Mouse (Mus musculus): ENCODE measurements around the gene Plcb2. TPM values are rescaled to one million over a fixed set of nuclear protein-coding genes. Genes with fewer than 3 reads are reported as not detected.

The Plcb2 gene
- total RNA-seq, 2 experiments from 2014 or later, result 2.5 to 2.8 TPM

DNA sequence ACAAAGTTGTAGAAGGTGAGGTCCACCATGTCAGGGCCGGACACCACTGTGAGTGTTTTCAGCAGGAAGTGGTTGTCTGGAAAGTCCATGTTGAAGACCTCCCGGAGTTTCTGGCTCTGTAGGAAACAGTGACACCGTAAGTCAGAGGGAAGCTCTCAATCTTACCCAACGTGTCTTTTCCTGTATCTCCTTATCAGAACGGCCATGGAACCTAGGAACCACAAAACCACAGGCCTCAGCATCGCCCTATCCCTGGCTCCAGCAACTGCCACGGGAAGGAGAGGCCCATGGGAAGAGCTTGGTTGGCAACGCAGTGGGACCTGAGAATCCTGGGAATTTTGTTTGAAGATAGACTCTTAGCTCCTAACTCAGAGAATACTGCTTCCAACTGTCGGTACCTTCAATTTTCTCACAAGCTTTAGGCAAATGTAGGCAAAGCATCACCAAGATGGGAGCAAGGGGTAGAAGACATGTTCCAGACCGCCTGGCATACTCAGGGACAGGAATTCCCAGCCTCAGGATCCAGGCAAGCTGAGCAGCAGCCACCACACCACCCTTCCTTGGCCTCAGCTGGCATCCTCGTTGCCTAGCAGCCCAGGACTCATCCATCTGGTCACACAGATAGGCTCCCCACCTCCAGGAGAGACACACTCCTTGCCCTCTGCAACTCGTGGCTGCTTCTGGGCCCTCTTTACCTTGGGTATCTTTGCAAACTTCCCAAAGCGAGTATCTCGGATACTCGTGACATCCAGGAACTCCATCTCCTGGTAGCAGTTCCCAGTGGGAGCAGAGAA, 4.3 kb downstream of the Plcb2 start:
- no peak for DNase-seq (ENCODE audit: low spot score in 2 of 2)

DNA sequence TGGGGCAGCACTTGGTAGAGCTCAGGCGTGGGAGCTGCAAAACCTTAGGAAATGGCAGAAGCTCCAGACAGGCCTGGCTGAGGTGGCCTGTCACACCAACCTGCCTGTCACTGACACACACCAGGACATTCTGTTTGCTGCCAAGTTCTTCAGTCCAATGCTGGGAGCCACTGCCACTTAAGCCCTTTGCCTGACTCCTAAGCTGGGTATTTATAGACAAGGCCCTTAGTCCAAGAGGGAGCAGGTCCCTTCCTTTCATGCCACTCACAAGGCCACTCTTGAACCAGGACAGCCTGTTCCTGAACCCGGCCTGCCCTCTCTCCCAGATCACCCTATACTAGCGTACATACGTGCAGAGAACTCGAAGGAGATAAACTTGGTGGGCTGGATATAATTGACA, 11.6 kb downstream of the Plcb2 start:
- no peak for DNase-seq (ENCODE audit: low spot score in 2 of 2)

DNA sequence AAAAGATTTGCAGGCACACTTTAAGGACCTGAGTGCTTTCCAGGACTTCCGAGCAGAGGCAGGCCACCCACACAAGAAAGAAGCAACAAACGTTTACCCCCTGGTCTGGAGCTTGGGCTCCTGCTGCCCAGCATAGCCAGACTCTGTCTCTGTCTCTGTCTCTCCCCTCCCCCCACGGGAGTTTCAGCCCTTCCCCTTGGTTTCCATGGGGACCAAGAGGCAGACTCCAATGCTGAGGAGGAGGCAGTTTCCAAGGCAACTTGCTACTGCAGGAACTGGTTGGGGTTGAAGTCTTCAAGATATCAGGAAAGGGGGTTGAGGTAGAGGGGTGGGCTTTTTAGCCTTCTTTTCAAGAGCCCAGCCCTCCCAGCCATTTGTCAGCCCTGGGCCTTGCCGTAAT, 14.0 kb downstream of the Plcb2 start:
- no peak for DNase-seq (ENCODE audit: low spot score in 2 of 2)

DNA sequence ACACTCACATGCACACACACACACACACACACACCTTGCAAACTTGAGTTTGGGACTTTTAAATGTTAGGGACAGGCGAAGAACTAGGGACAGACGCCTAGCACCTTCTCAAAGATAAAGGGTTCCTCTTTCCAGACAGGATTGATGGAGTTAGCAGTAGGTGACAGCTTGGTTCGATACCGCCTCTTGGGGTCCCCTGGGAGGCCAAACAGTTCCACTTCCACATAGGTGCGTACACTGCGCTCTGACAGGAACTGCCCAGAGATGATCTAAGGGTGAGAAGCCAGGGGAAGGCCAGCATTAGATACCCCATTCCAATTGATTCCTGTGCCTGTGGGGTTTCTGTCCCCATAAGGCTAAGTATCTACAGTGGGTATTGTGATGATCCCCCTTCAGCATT, 14.6 kb downstream of the Plcb2 start:
- DNase-seq (ENCODE audit: low spot score in 2 of 2), result no peak

DNA sequence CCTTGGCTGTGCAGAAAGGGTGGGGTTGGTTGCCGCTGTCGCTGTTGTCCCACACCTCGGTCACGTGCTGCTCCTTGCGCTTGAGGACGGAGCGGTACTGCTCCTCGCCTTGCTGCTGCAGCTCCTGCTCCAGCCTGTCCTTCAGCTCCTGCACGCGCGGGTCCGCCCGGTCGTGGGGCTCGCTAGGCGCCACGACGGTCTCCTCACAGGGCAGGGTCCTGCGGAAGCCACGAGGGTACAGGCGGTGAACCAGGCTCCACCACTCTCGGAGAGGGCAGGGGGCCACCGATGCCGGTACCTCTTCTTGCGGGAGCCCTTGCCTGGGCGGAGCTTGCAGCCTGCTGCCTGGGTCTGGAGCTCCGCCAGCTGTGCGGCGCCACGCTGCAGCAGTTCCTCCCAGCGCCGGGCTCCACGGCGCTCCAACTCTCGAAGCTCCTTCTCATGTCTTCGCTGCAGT, 17.2 kb downstream of the Plcb2 start:
- DNase-seq (ENCODE audit: low spot score in 2 of 2), result peak; percentile 47 to 54

DNA sequence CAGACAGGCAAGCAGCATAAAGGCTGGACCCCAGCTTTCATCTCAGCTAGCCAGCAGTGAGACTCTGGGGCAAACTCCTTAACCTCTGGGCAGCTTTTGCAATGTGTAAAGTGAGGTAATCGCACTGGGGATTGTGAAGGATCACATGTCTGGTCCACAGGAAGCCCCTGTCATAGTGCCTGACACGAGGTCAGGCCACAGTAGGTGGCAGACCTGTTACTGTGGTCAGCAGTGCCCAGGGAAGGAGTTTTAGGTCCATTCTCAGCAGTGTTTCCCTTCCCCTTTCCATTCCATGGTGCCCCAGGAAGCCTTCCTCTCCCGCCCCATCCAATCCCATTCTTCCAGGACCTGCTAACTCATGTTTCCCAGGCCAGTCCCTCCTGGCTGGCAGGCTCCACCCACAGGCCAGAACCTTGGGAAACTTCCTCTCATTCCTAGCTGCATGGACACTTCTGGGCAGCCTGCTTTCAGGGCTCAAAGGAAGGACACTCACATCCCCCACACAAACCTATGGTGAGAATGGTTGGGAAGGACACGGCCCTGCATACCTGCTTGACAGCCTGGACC, 18.5 kb downstream of the Plcb2 start:
- no peak for DNase-seq (ENCODE audit: low spot score in 2 of 2)

DNA sequence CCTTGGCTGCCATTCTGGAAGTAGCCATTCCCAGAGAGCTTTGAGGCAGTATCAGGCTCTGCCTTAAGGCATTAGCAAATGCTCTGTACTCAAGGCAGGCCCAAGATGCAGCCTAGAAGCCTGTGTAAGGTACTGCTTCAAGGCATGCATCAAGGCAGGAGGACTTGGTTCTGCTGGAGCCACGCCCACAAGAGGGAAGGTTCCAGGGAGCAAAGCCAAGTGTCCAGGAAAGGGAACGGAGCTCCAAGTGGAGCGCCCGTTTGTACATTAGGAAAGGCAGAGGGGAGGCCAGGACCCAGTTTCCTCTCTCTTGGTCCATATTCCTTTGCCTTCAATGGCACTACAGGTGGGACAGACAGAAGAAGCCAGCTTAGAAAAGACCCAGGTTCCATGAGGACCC, 19.8 kb downstream of the Plcb2 start:
- DNase-seq (ENCODE audit: low spot score in 2 of 2), result no peak

DNA sequence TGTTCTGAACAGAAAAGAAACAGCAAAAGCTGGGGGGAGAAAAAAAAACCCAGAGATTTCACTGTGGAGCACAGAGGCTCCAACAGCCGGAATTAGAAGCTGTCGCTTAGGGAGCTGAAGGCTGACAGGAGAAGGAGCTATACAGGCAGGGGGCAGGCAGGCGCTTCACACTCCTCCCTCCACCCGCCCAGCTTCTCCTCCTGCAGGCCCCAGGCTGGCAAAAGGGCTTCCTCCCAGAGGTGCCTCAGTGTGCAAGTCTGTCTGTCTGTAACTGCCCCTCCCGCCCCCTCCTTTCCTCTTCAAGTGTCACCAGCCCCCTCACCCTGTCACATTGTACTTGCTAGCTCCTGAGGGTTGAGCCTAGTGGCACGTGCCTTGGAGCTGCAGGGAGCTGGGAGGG, 21.8 kb downstream of the Plcb2 start:
- DNase-seq (ENCODE audit: low spot score in 2 of 2), result no peak

DNA sequence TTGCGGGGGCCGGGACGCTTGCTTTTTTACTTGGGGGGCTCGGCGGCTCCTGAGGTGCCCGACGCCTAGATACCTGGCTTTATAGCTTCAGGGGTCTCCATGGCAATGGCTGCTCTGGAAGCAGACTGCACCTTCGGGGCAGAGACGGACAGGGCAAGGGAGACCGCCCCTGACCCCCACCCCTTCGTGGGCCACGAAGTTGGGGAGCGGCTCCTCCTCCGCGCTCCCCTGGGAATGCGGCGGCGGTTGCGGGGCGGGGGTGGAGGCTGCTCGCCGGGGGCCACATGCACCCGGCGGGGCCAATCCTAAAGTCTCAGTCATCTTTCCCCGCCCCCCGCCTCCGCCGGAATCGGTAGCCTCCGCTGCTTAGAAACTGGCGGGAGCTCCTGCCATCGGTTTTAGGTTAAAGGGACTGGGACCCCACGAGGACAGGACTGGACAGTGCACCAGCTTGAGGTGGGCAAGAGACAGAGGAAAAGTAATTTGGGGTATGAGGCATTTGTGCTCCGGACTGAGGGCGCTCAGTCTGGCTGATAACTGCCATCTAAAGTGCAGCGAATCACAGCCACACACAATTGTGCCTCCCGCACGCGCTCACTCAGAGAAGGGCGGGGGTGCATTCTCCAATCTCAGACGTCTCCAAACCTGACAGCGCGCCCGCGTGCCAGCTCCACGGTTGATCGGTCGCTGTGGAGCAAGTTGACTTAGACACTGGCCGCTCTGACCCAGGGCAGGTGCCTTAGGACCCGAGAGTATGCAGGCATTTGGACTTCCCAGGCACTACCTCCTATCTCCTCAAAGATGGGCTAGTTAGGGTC, 24.1 kb downstream of the Plcb2 start, which contains the start of gene Ankrd63:
Gene Ankrd63, minus strand, starts transcription at position 51 of the 818 bp plus-strand sequence.
- DNase-seq (ENCODE audit: low spot score in 2 of 2), result peak; percentile 43 to 48

DNA sequence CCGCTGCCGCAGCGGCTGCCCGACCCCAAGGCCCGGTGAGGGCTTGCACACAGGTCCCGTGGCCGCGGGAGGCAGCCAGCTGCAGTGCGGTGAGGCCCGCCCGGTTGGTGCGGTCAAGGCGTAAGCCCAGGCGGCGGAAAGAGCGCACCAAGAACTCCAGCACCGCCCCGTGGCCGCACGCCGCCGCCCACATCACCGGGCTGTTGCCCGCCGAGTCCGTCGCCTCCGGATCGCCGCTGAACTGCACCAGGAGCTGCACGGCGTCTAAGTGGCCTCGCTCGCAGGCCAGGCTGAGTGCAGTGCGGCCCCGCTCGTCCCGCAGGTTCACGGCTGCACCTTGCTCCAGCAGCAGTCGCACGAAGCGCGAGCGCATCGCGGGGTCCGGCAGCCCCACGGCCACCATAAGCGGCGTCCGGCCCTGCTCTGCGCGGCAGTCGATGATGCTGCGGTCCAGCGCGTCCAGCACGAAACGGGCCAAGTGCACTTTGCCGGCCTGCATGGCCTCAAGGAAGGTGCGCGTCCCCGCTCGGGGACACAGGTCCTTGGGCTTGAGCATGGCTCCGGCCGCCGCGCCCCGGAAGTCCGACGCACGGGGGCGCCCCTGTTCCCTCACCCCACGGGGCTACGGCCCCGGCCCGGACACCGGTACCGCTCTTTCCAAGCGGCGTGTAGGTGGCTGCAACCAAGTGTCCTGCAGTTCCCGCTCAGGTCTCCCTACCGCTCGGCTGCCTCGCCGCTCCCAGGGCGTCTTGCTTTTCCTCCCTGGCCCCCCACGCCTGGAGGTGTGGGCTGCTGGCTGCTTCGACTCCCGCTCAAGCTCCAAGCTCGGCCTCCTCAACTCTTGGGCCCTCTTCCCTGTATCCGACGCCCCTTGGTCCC, 25.1 kb downstream of the Plcb2 start:
- DNase-seq (ENCODE audit: low spot score in 2 of 2), result peak; percentile 61 to 65

DNA sequence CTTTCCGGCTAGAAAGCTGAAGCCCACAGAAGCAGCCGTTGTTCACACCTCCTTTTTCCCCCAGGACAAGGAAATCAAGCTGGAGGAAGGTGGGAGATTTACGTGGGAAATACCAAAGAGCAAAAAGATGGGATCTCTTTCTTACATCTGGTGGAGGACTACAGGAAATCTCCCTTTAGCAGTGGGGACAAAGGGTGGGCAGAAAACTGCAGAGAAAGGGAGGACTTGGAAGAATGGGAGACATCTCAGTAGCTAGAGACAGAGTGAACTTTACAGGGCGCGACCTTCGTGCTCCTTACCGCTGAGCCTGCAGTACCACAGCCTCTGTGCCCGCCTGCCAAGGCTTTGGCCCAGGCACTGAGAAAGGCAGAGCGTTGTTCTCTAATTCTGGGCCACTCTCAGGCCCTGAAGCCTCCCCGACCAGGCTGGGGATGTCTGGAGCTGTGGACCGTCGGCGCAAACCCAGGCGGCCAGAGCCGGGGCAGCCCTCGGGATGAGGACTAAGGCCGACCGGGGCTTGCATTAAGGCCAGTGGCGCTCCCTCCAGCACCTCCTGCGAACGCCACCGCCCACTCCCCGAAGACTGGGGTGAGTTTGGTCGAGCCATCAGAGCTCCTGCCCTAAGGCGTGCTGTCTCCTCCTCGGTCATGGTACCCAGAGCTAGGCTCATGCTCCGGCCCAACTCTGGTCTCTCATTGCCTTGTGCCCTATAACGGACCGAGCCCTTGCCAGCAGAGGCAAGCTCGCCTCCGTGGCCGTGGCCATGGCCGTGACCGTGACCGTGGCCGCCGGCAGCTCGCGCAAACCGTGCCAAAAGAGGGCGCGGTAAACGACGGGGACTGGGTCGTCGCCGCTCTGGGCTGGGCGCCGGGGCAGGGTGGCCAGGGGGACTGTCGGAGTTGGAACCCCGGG, 26.0 kb downstream of the Plcb2 start:
- no peak for DNase-seq (ENCODE audit: low spot score in 2 of 2)

DNA sequence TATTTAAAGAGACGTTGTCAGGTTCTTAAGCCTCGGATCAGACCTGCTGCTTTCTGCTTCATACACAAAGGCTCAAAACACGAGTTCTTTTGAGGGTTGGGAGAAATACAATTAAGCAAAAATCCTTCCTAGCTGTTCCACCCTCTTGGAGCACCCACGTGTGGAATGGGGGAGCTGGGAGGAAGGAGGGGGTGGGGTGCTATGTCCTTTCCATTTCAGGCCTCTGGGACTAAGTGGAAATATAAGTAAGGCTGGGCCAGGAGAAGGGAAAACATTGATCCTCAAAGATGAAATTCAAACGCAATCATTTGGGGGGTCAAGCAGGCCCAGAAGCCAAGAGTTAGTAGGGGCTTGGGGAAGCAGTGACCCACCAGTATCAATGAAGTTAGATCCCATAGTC, 27.1 kb downstream of the Plcb2 start:
- DNase-seq (ENCODE audit: low spot score in 2 of 2), result no peak

DNA sequence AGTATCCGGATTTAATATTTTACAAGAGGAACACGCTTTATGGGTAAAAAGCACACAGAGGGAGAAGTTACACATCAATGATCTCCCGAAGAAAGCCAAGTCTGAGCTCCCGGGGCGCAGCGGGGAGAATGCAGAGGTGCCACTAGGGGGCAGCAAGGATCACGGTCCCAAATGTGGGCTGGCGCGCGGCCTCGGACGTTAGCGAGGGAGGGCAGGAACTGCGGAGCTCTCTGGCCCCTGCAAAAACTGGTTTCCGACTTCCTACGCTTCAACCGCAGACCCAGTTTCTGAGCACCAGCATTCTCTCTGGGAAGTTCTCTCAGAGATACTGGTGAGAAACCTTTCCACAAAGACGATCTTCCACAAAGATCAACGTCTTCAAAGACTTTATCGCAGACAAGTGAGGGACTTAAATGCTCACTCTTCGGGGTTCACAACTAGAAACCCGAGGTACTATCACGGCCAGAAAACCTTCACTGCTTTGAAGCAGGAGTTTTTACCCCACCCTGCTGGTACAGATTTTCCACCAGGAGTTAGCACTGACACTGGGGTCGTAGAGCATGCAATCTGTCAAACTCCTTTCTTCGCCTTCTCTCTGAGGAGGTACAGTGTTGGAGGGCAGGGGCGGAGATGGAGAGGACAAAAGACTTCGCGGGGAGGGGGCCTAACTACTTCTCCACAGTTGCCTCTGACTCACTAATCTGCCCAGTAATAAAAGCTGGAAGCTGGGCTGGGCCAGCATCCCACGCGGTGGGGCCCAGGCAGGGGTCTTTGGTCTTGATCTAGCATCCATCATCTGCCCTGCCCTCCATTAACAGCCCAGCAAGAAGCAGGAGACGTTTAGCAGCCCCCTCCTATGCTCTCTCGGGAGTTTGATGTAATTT, 27.8 kb downstream of the Plcb2 start:
- peak; percentile 87 to 88 for DNase-seq (ENCODE audit: low spot score in 2 of 2)

DNA sequence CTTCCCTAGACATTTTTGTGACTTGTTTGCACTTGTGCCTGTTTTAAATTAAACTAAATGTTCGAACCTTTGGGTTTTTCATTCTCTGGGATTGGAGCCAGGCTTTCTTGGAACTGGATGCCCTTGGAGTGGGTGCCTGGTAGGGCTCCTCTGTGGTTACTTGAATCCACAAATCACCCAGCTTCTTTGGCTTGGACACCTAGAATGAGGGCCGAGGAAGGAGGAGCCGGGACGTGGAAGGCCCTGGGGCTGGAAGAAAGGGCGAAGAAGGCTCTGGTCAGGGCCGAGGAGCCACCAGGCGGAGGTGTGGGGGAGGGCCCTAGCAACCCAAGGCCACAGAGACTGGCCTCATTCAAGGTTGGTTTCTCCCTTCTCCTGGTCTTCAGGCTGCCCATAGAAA, 30.3 kb downstream of the Plcb2 start:
- DNase-seq (ENCODE audit: low spot score in 2 of 2), result no peak

DNA sequence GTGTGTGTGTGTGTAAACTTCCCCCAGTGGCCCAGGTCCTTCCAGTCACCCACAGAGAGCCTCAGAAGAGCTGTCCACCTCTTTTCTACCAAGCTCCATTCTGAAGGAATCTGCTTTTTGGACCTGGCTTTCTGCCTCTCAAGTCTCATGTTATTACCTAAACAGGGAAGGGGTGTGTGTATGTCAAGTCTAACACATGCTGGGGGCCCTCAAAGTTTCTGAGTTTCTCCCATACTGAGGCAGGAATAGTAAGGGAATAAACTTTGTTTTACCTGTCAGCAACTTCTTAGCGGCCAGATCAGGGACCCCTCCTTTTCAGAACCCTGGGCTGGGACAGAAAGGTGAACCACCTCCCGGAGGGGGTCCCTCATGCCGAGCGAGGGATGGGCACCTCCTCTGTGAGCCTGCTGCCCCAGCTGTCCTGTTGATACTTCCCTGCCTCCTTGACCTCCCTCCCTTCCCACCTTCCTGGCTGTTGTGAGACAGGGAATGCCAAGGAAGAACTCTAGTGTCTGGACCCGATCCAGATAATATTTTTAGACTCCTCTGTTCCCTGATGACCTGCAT, 30.8 kb downstream of the Plcb2 start:
- DNase-seq (ENCODE audit: low spot score in 2 of 2), result no peak

DNA sequence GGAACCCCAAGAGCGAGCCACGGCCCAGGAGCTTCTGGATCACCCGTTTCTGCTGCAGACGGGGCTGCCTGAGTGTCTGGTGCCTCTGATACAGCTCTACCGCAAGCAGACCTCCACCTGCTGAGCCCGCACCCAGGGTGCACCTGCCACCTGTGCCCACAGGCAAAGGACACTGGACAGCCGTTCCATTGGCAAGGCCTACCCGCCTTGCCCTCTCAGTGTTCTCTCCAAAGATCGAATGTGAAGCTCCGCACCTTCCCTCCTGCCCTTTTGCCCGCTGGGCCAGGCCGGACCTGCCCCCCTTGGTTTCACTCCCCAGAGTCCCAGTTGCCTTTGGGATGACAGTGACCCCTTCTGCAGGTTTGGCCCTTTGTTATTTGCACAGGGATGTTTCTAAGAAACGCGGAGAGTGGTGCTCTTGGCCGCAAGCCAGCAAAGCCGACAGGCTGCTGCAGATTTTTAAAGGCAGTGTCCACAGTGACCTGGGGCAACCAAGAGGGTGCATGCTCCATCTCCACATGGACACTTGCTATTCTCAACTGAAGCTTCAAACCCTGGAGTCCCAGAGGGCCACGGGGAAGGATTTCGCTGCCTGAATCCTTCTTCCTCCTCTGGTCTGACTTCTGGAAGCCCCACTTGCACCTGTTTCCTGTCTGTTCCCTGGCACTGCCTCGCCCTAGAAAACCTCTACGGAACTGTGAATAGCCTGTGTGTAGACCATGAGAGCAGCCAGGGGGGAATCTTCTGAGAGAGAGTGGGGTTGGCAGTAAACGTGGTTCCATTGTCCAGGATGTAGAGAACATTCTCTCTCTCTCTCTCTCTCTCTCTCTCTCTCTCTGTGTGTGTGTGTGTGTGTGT, 31.6 kb downstream of the Plcb2 start:
- DNase-seq (ENCODE audit: low spot score in 2 of 2), result no peak

DNA sequence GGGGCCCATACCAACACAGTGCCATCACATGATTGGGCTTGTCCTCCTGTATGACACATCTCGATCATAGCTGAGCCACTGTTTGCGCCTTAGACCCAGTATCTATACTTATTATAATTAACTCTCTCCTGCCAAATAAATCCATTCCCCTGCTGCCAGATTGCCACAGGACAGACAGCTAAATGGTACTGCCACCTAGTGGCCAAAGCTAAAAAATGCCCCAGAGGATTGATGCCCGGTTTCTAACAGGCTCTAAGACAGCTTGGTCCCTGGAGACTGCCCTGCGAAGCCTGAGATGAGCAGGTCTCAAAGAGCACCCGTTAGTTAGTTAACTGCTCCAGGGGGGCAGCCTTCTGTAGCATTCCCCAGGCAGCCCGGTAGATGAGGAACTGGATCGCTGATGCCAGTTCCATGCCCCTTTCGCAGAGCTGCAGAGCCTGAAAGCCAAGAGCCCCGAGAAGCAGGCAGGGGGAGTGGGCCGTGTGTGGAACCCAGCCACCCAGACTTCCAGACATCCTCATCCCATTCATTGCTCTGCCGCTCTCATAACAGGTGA, 32.5 kb downstream of the Plcb2 start:
- DNase-seq (ENCODE audit: low spot score in 2 of 2), result no peak
